Mouse (Mus musculus): ENCODE data around the gene Chaf1a.
"Not testable (repeated sequence)": the region's sequence is repeated elsewhere in the genome, so short reads cannot be mapped to it uniquely, and the experiment has no call there.

Chaf1a gene

GRCm38 (mm10) chr17:56096883-56097282, 56.6 kb downstream of the Chaf1a start:
- DNase-seq: no peak

- no peak for DNase-seq
Measured at GRCm38 (mm10) chr17:56098180-56098579, 57.9 kb downstream of the Chaf1a start.

GRCm38 (mm10) chr17:56098711-56099572, 58.7 kb downstream of the Chaf1a start:
- DNase-seq: no peak

- DNase-seq: no peak
Measured at GRCm38 (mm10) chr17:56100811-56101210, 60.6 kb downstream of the Chaf1a start.

GRCm38 (mm10) chr17:56102158-56102557, 61.9 kb downstream of the Chaf1a start:
- no peak for DNase-seq

GRCm38 (mm10) chr17:56102927-56103326, 62.7 kb downstream of the Chaf1a start:
- DNase-seq: no peak

GRCm38 (mm10) chr17:56103465-56104285, 63.4 kb downstream of the Chaf1a start:
- DNase-seq: no peak

GRCm38 (mm10) chr17:56104821-56105220, 64.6 kb downstream of the Chaf1a start:
- not testable (repeated sequence) for DNase-seq

GRCm38 (mm10) chr17:56106436-56106835, 66.2 kb downstream of the Chaf1a start:
- not testable (repeated sequence) for DNase-seq

GRCm38 (mm10) chr17:56106981-56107380, 66.7 kb downstream of the Chaf1a start:
- DNase-seq: no peak

- no peak for DNase-seq
Measured at GRCm38 (mm10) chr17:56107736-56108135, 67.5 kb downstream of the Chaf1a start.

GRCm38 (mm10) chr17:56108334-56109044, 68.2 kb downstream of the Chaf1a start:
- DNase-seq: no peak

- DNase-seq: no peak
Measured at GRCm38 (mm10) chr17:56109219-56110051, 69.2 kb downstream of the Chaf1a start, which contains the start of gene Plin4. Gene Plin4, minus strand, starts transcription at chr17:56109803.

- no peak for DNase-seq
Measured at GRCm38 (mm10) chr17:56110571-56110970, 70.3 kb downstream of the Chaf1a start.

GRCm38 (mm10) chr17:56111021-56111420, 70.8 kb downstream of the Chaf1a start:
- no peak for DNase-seq

- peak; percentile 69 to 75 for DNase-seq
Measured at GRCm38 (mm10) chr17:56111864-56112263, 71.6 kb downstream of the Chaf1a start.

- no peak for DNase-seq
Measured at GRCm38 (mm10) chr17:56112743-56113142, 72.5 kb downstream of the Chaf1a start.

- DNase-seq: no peak
Measured at GRCm38 (mm10) chr17:56116193-56116592, 76.0 kb downstream of the Chaf1a start.

- peak in 1 of 2 experiments; percentile 55 for DNase-seq
Measured at GRCm38 (mm10) chr17:56117251-56117710, 77.0 kb downstream of the Chaf1a start, which contains the start of gene Plin5. Gene Plin5, minus strand, starts transcription at chr17:56117596.

GRCm38 (mm10) chr17:56119431-56119830, 79.2 kb downstream of the Chaf1a start:
- DNase-seq: no peak

GRCm38 (mm10) chr17:56119981-56120880, 80.0 kb downstream of the Chaf1a start:
- peak; percentile 56 to 59 for DNase-seq
